Mouse (Mus musculus): ENCODE measurements around the gene Pitx2. TPM values are rescaled to one million over a fixed set of nuclear protein-coding genes. Genes with fewer than 3 reads are reported as not detected.

The Pitx2 gene
- total RNA-seq (2023): not detected

DNA sequence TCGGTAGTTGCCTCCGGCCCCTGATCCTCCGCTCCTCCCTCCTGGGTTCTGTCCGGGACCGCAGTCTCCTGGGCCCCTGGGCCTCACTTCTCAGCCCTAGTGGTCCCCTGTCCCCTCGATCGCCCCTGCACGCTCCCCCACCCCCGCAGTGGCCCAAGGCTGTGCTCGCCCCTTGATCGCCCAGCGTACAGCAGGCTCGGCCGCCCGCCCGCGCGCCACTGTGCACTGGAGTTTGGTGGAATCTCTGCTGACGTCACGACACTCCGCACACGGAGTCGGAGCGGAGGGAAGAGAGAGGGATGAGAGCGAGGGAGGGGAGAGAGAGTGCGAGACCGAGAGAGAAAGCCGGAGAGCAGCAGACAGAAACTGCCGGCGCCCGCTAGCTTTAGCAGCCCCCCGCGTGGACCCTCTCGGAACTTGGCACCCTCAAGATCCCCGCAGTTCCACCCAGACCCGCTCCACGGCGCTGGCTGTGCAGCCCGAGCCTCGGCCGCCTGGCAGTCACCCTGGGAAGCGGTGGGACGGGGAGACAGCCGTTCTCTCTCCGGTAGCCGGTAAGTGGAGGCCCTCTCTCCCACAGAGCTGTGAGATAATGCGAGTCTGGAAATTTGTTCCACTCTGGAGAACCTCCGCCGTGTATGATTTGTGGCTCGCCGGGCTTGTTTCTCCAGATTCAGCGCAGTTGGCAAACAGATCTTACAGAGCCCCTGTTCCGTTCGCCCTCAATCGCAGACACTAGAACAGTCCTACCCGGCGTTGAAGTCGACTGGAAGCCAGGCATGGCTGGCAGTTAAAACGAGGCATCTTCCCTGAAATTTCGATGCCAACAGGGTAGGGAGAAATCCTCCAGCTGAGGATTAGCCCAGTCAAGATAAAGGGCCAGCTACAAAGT is at the start of gene Pitx2:
Gene Pitx2, plus strand, starts transcription at position 270 of the 892 bp plus-strand sequence.

Other genes with a start within 250 kb of the Pitx2 start
- under 1 TPM; 0.58 TPM for gene Enpep, start 132.8 kb downstream of the Pitx2 start, total RNA-seq (2023)

Measured in monocyte, adult 59 days (primary cell).